ENCODE assay signal across 28 mouse cellular contexts in the genomic region with DNA sequence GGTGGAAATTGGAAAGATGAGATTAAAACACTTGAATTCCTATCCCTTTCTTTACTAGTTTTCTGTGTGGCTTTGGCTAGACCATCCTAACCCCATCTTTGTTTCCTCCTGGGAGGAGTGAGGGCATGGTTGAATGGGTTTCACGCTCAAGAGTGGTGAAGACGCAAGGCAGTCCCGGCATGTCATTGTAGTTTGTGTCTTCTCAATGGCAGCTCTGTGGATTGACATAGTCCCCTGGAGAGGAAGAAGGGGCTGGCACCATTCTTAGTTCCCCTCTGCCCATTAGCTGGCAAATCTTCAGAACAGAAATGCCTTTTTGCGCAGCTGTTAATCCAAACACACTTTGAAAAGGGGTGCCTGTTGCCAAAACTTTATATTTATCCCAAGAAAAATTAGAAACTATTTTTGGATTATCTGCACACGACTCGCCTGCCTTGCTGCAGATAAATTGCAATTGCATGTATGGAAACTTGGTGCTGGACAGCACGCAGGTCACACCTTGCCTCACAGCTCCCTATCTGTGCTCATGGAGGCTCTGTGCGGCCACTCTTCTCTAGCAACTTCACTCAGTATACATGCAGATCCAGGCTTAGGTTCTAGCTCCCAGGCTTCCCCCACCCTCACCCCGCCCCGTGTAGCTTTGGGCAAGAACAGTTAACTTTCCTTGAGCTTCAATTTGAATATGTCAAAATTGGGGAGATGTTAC. TPM values are rescaled to one million over a fixed set of nuclear protein-coding genes. Genes with fewer than 3 reads are reported as not detected.
DNase-seq lines count a peak whose midpoint lies in the region; ATAC-seq and TF ChIP-seq lines count a peak whose summit lies in the region.
"Had no signal": no experiment of that assay in that cellular context is flagged by ENCODE, and none has a peak within 500 bp of the region (broad histone marks: within the 10 kb centered on the region; RNA-seq: fewer than 3 reads in every experiment).

No protein-coding gene starts in this region.

- H3K9me3 ChIP-seq in heart, embryonic 15.5 days (replicated peaks), result no peaks in the 10 kb centered on the region
- H3K9me3 ChIP-seq in intestine, embryonic 14.5 days (ENCODE audit: control insufficient read depth, low read length), result no peaks in the 10 kb centered on the region
- H3K9me3 ChIP-seq in intestine, embryonic 15.5 days, result no peaks in the 10 kb centered on the region
- H3K9me3 ChIP-seq in lung, embryonic 16.5 days (ENCODE audit: control insufficient read depth, low read length), result no peaks in the 10 kb centered on the region
- H3K9me3 ChIP-seq in midbrain, embryonic 11.5 days (ENCODE audit: control insufficient read depth, low read length), result no peaks in the 10 kb centered on the region
- H3K9me3 ChIP-seq in midbrain, embryonic 14.5 days (ENCODE audit: control insufficient read depth, low read length), result no peaks in the 10 kb centered on the region
- H3K9me3 ChIP-seq: embryonic facial prominence, embryonic 10.5 days; embryonic facial prominence, embryonic 13.5 days; forebrain, embryonic 12.5 days; forebrain, embryonic 15.5 days; heart, embryonic 10.5 days; heart, embryonic 13.5 days; hindbrain, embryonic 10.5 days; hindbrain, embryonic 13.5 days had no signal

- 52% methylated on average over 10 of the region's 10 CpGs for WGBS in heart, embryonic 15.5 days
- WGBS in intestine, embryonic 14.5 days, result 85% methylated on average over 10 of the region's 10 CpGs
- WGBS in intestine, embryonic 15.5 days, result 80% methylated on average over 10 of the region's 10 CpGs
- WGBS in lung, embryonic 16.5 days, result 57% methylated on average over 10 of the region's 10 CpGs
- 66% methylated on average over 10 of the region's 10 CpGs for WGBS in lung, adult 2 months
- WGBS in midbrain, embryonic 11.5 days, result 88% methylated on average over 10 of the region's 10 CpGs
- 78% methylated on average over 10 of the region's 10 CpGs for WGBS in midbrain, embryonic 14.5 days

- H3K4me3 ChIP-seq in heart, embryonic 15.5 days, result no peak overlapping the region
- H3K4me3 ChIP-seq in intestine, embryonic 14.5 days (ENCODE audit: low read depth, low read length), result no peak overlapping the region
- no peak overlapping the region for H3K4me3 ChIP-seq in intestine, embryonic 15.5 days (replicated peaks)
- H3K4me3 ChIP-seq in lung, embryonic 16.5 days (ENCODE audit: low read length), result no peak overlapping the region
- no peak overlapping the region for H3K4me3 ChIP-seq in lung, adult 2 months (replicated peaks; ENCODE audit: extremely low read depth, low read depth, low read length)
- no peak overlapping the region for H3K4me3 ChIP-seq in midbrain, embryonic 11.5 days (ENCODE audit: low read depth, low read length)
- H3K4me3 ChIP-seq in midbrain, embryonic 14.5 days (replicated peaks; ENCODE audit: low read depth, low read length), result no peak overlapping the region
- H3K4me3 ChIP-seq: embryonic facial prominence, embryonic 10.5 days; embryonic facial prominence, embryonic 13.5 days; erythroblast, embryonic 14.5 days; forebrain, embryonic 12.5 days; forebrain, embryonic 15.5 days; heart, embryonic 10.5 days; heart, embryonic 13.5 days; hindbrain, embryonic 10.5 days; hindbrain, embryonic 13.5 days had no signal

- H3K9ac ChIP-seq in heart, embryonic 15.5 days, result no peak overlapping the region
- no peak overlapping the region for H3K9ac ChIP-seq in intestine, embryonic 14.5 days (ENCODE audit: low read length)
- no peak overlapping the region for H3K9ac ChIP-seq in intestine, embryonic 15.5 days
- H3K9ac ChIP-seq in lung, embryonic 16.5 days (ENCODE audit: low read length), result no peak overlapping the region
- H3K9ac ChIP-seq in midbrain, embryonic 11.5 days (ENCODE audit: low read length), result no peak overlapping the region
- no peak overlapping the region for H3K9ac ChIP-seq in midbrain, embryonic 14.5 days (replicated peaks; ENCODE audit: low read length)
- H3K9ac ChIP-seq: embryonic facial prominence, embryonic 13.5 days; forebrain, embryonic 12.5 days; forebrain, embryonic 15.5 days; heart, embryonic 13.5 days; hindbrain, embryonic 13.5 days had no signal

- H3K27ac ChIP-seq in heart, embryonic 15.5 days, result peak overlapping the region; percentile 57
- H3K27ac ChIP-seq in intestine, embryonic 14.5 days (ENCODE audit: low read depth), result no peak overlapping the region
- no peak overlapping the region for H3K27ac ChIP-seq in intestine, embryonic 15.5 days
- no peak overlapping the region for H3K27ac ChIP-seq in lung, embryonic 16.5 days (ENCODE audit: low read length)
- no peak overlapping the region for H3K27ac ChIP-seq in midbrain, embryonic 11.5 days (ENCODE audit: low read depth, low read length)
- H3K27ac ChIP-seq in midbrain, embryonic 14.5 days (replicated peaks; ENCODE audit: low read depth, low read length), result no peak overlapping the region
- H3K27ac ChIP-seq: embryonic facial prominence, embryonic 10.5 days; embryonic facial prominence, embryonic 13.5 days; forebrain, embryonic 12.5 days; forebrain, embryonic 15.5 days; hindbrain, embryonic 10.5 days; hindbrain, embryonic 13.5 days had no signal

- TF ChIP-seq CTCF in lung, adult 2 months (IDR thresholded peaks at IDR 0.05; ENCODE audit: insufficient read depth, low read length), result no peak

- no peaks in the 10 kb centered on the region for H3K36me3 ChIP-seq in heart, embryonic 15.5 days
- H3K36me3 ChIP-seq in intestine, embryonic 14.5 days (ENCODE audit: control insufficient read depth, insufficient read depth, low read length), result no peaks in the 10 kb centered on the region
- no peaks in the 10 kb centered on the region for H3K36me3 ChIP-seq in intestine, embryonic 15.5 days
- H3K36me3 ChIP-seq in lung, embryonic 16.5 days (ENCODE audit: control insufficient read depth, insufficient read depth, low read length), result no peaks in the 10 kb centered on the region
- no peaks in the 10 kb centered on the region for H3K36me3 ChIP-seq in midbrain, embryonic 11.5 days (ENCODE audit: control insufficient read depth, insufficient read depth, low read length)
- no peaks in the 10 kb centered on the region for H3K36me3 ChIP-seq in midbrain, embryonic 14.5 days (ENCODE audit: control insufficient read depth, insufficient read depth, low read length)
- H3K36me3 ChIP-seq: embryonic facial prominence, embryonic 10.5 days; embryonic facial prominence, embryonic 13.5 days; forebrain, embryonic 12.5 days; forebrain, embryonic 15.5 days; heart, embryonic 10.5 days; heart, embryonic 13.5 days; hindbrain, embryonic 10.5 days; hindbrain, embryonic 13.5 days had no signal

- no peak for TF ChIP-seq POLR2A in lung, adult 2 months (IDR thresholded peaks at IDR 0.05; ENCODE audit: borderline replicate concordance, extremely low read depth, low read depth, low read length)

- no peak for DNase-seq in heart, postnatal 14 days
- peak; percentile 20 for DNase-seq in intestine, embryonic 14.5 days (ENCODE audit: low spot score)
- DNase-seq in lung, adult 2 months, result no peak
- peak; percentile 14 for DNase-seq in midbrain, embryonic 11.5 days (ENCODE audit: low spot score, missing footprints)
- DNase-seq in midbrain, embryonic 14.5 days, result no peak
- DNase-seq: adrenal gland, adult 8-10 months; adrenal gland, postnatal 25 days; cerebellum, adult 11-12 months; cerebellum, adult 8-10 months; cerebellum, postnatal 10 days; cerebellum, postnatal 36 days; embryo, embryonic 11 days; gastrocnemius, postnatal 25 days; heart, adult 18-20 months had no signal

- peak; percentile 55; the same call in 1 of the 2 replicates for ATAC-seq in heart, embryonic 15.5 days (replicated peaks; ENCODE audit: insufficient number of reproducible peaks, insufficient read depth, low FRiP score, low read depth)
- no peak for ATAC-seq in intestine, embryonic 14.5 days (replicated peaks; ENCODE audit: low FRiP score, low TSS enrichment, low read depth)
- ATAC-seq in intestine, embryonic 15.5 days, result no peak
- peak; percentile 87 for ATAC-seq in lung, embryonic 16.5 days (ENCODE audit: low read depth)
- ATAC-seq in midbrain, embryonic 11.5 days (ENCODE audit: low FRiP score), result no peak
- no peak for ATAC-seq in midbrain, embryonic 14.5 days (ENCODE audit: low FRiP score, low TSS enrichment)
- ATAC-seq: activated CD4-positive, CD25-positive, alpha-beta regulatory T cell, adult 4 months; forebrain, embryonic 15.5 days; hindbrain, embryonic 16.5 days had no signal

- no peaks in the 10 kb centered on the region for H3K27me3 ChIP-seq in heart, embryonic 15.5 days
- no peaks in the 10 kb centered on the region for H3K27me3 ChIP-seq in intestine, embryonic 14.5 days (replicated peaks; ENCODE audit: control insufficient read depth, insufficient read depth, low read length)
- H3K27me3 ChIP-seq in intestine, embryonic 15.5 days (replicated peaks), result no peaks in the 10 kb centered on the region
- no peaks in the 10 kb centered on the region for H3K27me3 ChIP-seq in lung, embryonic 16.5 days (ENCODE audit: control insufficient read depth, insufficient read depth, low read depth, low read length)
- H3K27me3 ChIP-seq in midbrain, embryonic 11.5 days (ENCODE audit: control insufficient read depth, insufficient read depth, low read length), result no peaks in the 10 kb centered on the region
- H3K27me3 ChIP-seq in midbrain, embryonic 14.5 days (ENCODE audit: control insufficient read depth, insufficient read depth, low read length), result no peaks in the 10 kb centered on the region
- H3K27me3 ChIP-seq: embryonic facial prominence, embryonic 13.5 days; forebrain, embryonic 12.5 days; forebrain, embryonic 15.5 days; heart, embryonic 13.5 days; hindbrain, embryonic 13.5 days had no signal

- intact Hi-C loops in heart, postnatal 14 days (cut with DNase I), result no loop called here

- peaks cover 31% of the 10 kb centered on the region for H3K4me1 ChIP-seq in heart, embryonic 15.5 days (replicated peaks)
- H3K4me1 ChIP-seq in intestine, embryonic 14.5 days (replicated peaks; ENCODE audit: control insufficient read depth, insufficient read depth, low read length), result no peaks in the 10 kb centered on the region
- H3K4me1 ChIP-seq in intestine, embryonic 15.5 days (replicated peaks), result no peaks in the 10 kb centered on the region
- H3K4me1 ChIP-seq in lung, embryonic 16.5 days (replicated peaks; ENCODE audit: control insufficient read depth, insufficient read depth, low read length), result 0 out of 2 replicates have a peak, but pooled peaks cover 2% of the 10 kb centered on the region
- H3K4me1 ChIP-seq in lung, adult 2 months (ENCODE audit: control insufficient read depth, insufficient read depth, low read length), result no peaks in the 10 kb centered on the region
- H3K4me1 ChIP-seq in midbrain, embryonic 11.5 days (ENCODE audit: control insufficient read depth, insufficient read depth, low read length), result no peaks in the 10 kb centered on the region
- no peaks in the 10 kb centered on the region for H3K4me1 ChIP-seq in midbrain, embryonic 14.5 days (ENCODE audit: control insufficient read depth, insufficient read depth, low read length)
- H3K4me1 ChIP-seq: embryonic facial prominence, embryonic 13.5 days; forebrain, embryonic 12.5 days; forebrain, embryonic 15.5 days had no signal

- H3K4me2 ChIP-seq in heart, embryonic 15.5 days, result no peak overlapping the region
- no peak overlapping the region for H3K4me2 ChIP-seq in intestine, embryonic 14.5 days (ENCODE audit: low read length)
- no peak overlapping the region for H3K4me2 ChIP-seq in intestine, embryonic 15.5 days (replicated peaks)
- H3K4me2 ChIP-seq in lung, embryonic 16.5 days (ENCODE audit: low read depth, low read length), result no peak overlapping the region
- H3K4me2 ChIP-seq in midbrain, embryonic 11.5 days, result no peak overlapping the region
- H3K4me2 ChIP-seq in midbrain, embryonic 14.5 days (ENCODE audit: low read length), result no peak overlapping the region
- H3K4me2 ChIP-seq: embryonic facial prominence, embryonic 13.5 days; forebrain, embryonic 12.5 days; forebrain, embryonic 15.5 days; heart, embryonic 13.5 days; hindbrain, embryonic 13.5 days had no signal

RNA-seq across cellular contexts. Expression of a gene that starts 24.5 kb away (rescaled TPM):
- polyA plus RNA-seq in heart, embryonic 15.5 days (2015; fragmentation: Nextera tagmentation; extraction: Ambion mirVana), result 63.0 and 69.6 TPM in 2 replicates
- total RNA-seq in heart, postnatal 14 days (2021), result 100 to 1,000 TPM; 106 to 112 TPM
- 42.5 and 53.5 TPM in 2 replicates for polyA plus RNA-seq in intestine, embryonic 14.5 days (2014; fragmentation: Nextera tagmentation; extraction: Ambion mirVana)
- 28.9 and 31.5 TPM in 2 replicates for polyA plus RNA-seq in intestine, embryonic 15.5 days (2015; fragmentation: Nextera tagmentation; extraction: Ambion mirVana)
- polyA plus RNA-seq in lung, embryonic 16.5 days (2015; fragmentation: Nextera tagmentation; extraction: Ambion mirVana), result 12.9 TPM in 2 replicates
- 2.7 and 3.1 TPM in 2 replicates for polyA plus RNA-seq in lung, adult 2 months (2012; rRNA removed)
- 1.9 and 2.4 TPM in 2 replicates for polyA plus RNA-seq in midbrain, embryonic 11.5 days (2014; fragmentation: Nextera tagmentation; extraction: Ambion mirVana)
- 0.05 and 0.11 TPM in 2 replicates for polyA plus RNA-seq in midbrain, embryonic 14.5 days (2014; fragmentation: Nextera tagmentation; extraction: Ambion mirVana)
- polyA plus RNA-seq: activated CD4-positive, CD25-positive, alpha-beta regulatory T cell, adult 4 months; erythroblast, embryonic 14.5 days had no signal

Comparison
In these comparisons a context has a peak if more than half of its experiments do, and no peak if none do; other contexts are left out.
1. DNase-seq: peak in intestine, embryonic 14.5 days (single experiment) and midbrain, embryonic 11.5 days (single experiment); none in heart, postnatal 14 days (0 of 2), lung, adult 2 months (single experiment) and midbrain, embryonic 14.5 days (single experiment).
2. ATAC-seq: peak in heart, embryonic 15.5 days (single experiment) and lung, embryonic 16.5 days (single experiment); none in intestine, embryonic 14.5 days (single experiment), intestine, embryonic 15.5 days (single experiment), midbrain, embryonic 11.5 days (single experiment) and midbrain, embryonic 14.5 days (single experiment).